Mouse (Mus musculus): ENCODE measurements around the gene Nfia.

The Nfia gene

GRCm38 (mm10) chr4:97941616-97942015 is 169.1 kb downstream of the Nfia start:
- in situ Hi-C loops (cut with MboI; ENCODE audit: low pct_unique_long_range_greater_than_20kb in 1 of 2, low sequenced_read_pairs in 2 of 2, unreplicated experiment in 1 of 2) = no loop called here

- in situ Hi-C loops (cut with MboI; ENCODE audit: low pct_unique_long_range_greater_than_20kb in 1 of 2, low sequenced_read_pairs in 2 of 2, unreplicated experiment in 1 of 2) = no loop called here
Measured at GRCm38 (mm10) chr4:97944309-97944708, 171.8 kb downstream of the Nfia start.

GRCm38 (mm10) chr4:97947484-97947883 is 174.9 kb downstream of the Nfia start:
- in situ Hi-C loops (cut with MboI; ENCODE audit: low pct_unique_long_range_greater_than_20kb in 1 of 2, low sequenced_read_pairs in 2 of 2, unreplicated experiment in 1 of 2) = no loop called here

- in situ Hi-C loops (cut with MboI; ENCODE audit: low pct_unique_long_range_greater_than_20kb in 1 of 2, low sequenced_read_pairs in 2 of 2, unreplicated experiment in 1 of 2) = no loop called here
Measured at GRCm38 (mm10) chr4:97948250-97948649, 175.7 kb downstream of the Nfia start.

- in situ Hi-C loops (cut with MboI; ENCODE audit: low pct_unique_long_range_greater_than_20kb in 1 of 2, low sequenced_read_pairs in 2 of 2, unreplicated experiment in 1 of 2) = no loop called here
Measured at GRCm38 (mm10) chr4:97950341-97951071, 178.0 kb downstream of the Nfia start.

GRCm38 (mm10) chr4:97953886-97954285 is 181.4 kb downstream of the Nfia start:
- in situ Hi-C loops (cut with MboI; ENCODE audit: low pct_unique_long_range_greater_than_20kb in 1 of 2, low sequenced_read_pairs in 2 of 2, unreplicated experiment in 1 of 2) = no loop called here

- in situ Hi-C loops (cut with MboI; ENCODE audit: low pct_unique_long_range_greater_than_20kb in 1 of 2, low sequenced_read_pairs in 2 of 2, unreplicated experiment in 1 of 2) = no loop called here
Measured at GRCm38 (mm10) chr4:97958121-97958520, 185.6 kb downstream of the Nfia start.

- in situ Hi-C loops (cut with MboI; ENCODE audit: low pct_unique_long_range_greater_than_20kb in 1 of 2, low sequenced_read_pairs in 2 of 2, unreplicated experiment in 1 of 2) = no loop called here
Measured at GRCm38 (mm10) chr4:97962856-97963255, 190.3 kb downstream of the Nfia start.

- in situ Hi-C loops (cut with MboI; ENCODE audit: low pct_unique_long_range_greater_than_20kb in 1 of 2, low sequenced_read_pairs in 2 of 2, unreplicated experiment in 1 of 2) = no loop called here
Measured at GRCm38 (mm10) chr4:97963951-97964350, 191.4 kb downstream of the Nfia start.

- in situ Hi-C loops (cut with MboI; ENCODE audit: low pct_unique_long_range_greater_than_20kb in 1 of 2, low sequenced_read_pairs in 2 of 2, unreplicated experiment in 1 of 2) = no loop called here
Measured at GRCm38 (mm10) chr4:97968786-97969348, 196.3 kb downstream of the Nfia start.

GRCm38 (mm10) chr4:97973064-97973463 is 200.5 kb downstream of the Nfia start:
- in situ Hi-C loops (cut with MboI; ENCODE audit: low pct_unique_long_range_greater_than_20kb in 1 of 2, low sequenced_read_pairs in 2 of 2, unreplicated experiment in 1 of 2) = no loop called here

- in situ Hi-C loops (cut with MboI; ENCODE audit: low pct_unique_long_range_greater_than_20kb in 1 of 2, low sequenced_read_pairs in 2 of 2, unreplicated experiment in 1 of 2) = no loop called here
Measured at GRCm38 (mm10) chr4:97974037-97974436, 201.5 kb downstream of the Nfia start.

GRCm38 (mm10) chr4:97976891-97977290 is 204.4 kb downstream of the Nfia start:
- in situ Hi-C loops (cut with MboI; ENCODE audit: low pct_unique_long_range_greater_than_20kb in 1 of 2, low sequenced_read_pairs in 2 of 2, unreplicated experiment in 1 of 2) = no loop called here

- in situ Hi-C loops (cut with MboI; ENCODE audit: low pct_unique_long_range_greater_than_20kb in 1 of 2, low sequenced_read_pairs in 2 of 2, unreplicated experiment in 1 of 2) = no loop called here
Measured at GRCm38 (mm10) chr4:97984361-97984760, 211.8 kb downstream of the Nfia start.

GRCm38 (mm10) chr4:97986056-97986734 is 213.7 kb downstream of the Nfia start:
- in situ Hi-C loops (cut with MboI; ENCODE audit: low pct_unique_long_range_greater_than_20kb in 1 of 2, low sequenced_read_pairs in 2 of 2, unreplicated experiment in 1 of 2) = no loop called here

GRCm38 (mm10) chr4:97986735-97987075 is 214.2 kb downstream of the Nfia start:
- in situ Hi-C loops (cut with MboI; ENCODE audit: low pct_unique_long_range_greater_than_20kb in 1 of 2, low sequenced_read_pairs in 2 of 2, unreplicated experiment in 1 of 2) = no loop called here

GRCm38 (mm10) chr4:97988703-97989102 is 216.2 kb downstream of the Nfia start:
- in situ Hi-C loops (cut with MboI; ENCODE audit: low pct_unique_long_range_greater_than_20kb in 1 of 2, low sequenced_read_pairs in 2 of 2, unreplicated experiment in 1 of 2) = no loop called here

GRCm38 (mm10) chr4:97990431-97990830 is 217.9 kb downstream of the Nfia start:
- in situ Hi-C loops (cut with MboI; ENCODE audit: low pct_unique_long_range_greater_than_20kb in 1 of 2, low sequenced_read_pairs in 2 of 2, unreplicated experiment in 1 of 2) = no loop called here

GRCm38 (mm10) chr4:97991395-97991794 is 218.9 kb downstream of the Nfia start:
- in situ Hi-C loops (cut with MboI; ENCODE audit: low pct_unique_long_range_greater_than_20kb in 1 of 2, low sequenced_read_pairs in 2 of 2, unreplicated experiment in 1 of 2) = no loop called here

- in situ Hi-C loops (cut with MboI; ENCODE audit: low pct_unique_long_range_greater_than_20kb in 1 of 2, low sequenced_read_pairs in 2 of 2, unreplicated experiment in 1 of 2) = no loop called here
Measured at GRCm38 (mm10) chr4:97991880-97992279, 219.3 kb downstream of the Nfia start.

Data from mouse embryonic stem cell (cell line).